14 mouse cellular contexts compared by ENCODE assay signal in genomic region chr3:154550326-154551034, GRCm38 (mm10). TPM values are rescaled to one million over a fixed set of nuclear protein-coding genes. Genes with fewer than 3 reads are reported as not detected.
DNase-seq lines count a peak whose midpoint lies in the region; ATAC-seq lines count a peak whose summit lies in the region.
"Had no signal": no experiment of that assay in that cellular context is flagged by ENCODE, and none has a peak within 500 bp of the region (broad histone marks: within the 10 kb centered on the region; RNA-seq: fewer than 3 reads in every experiment).

No protein-coding gene starts in this region.

- no peak overlapping the region for H3K4me2 ChIP-seq in forebrain, embryonic 12.5 days
- H3K4me2 ChIP-seq in forebrain, embryonic 16.5 days (ENCODE audit: low read length): no peak overlapping the region
- no peak overlapping the region for H3K4me2 ChIP-seq in limb, embryonic 13.5 days (replicated peaks)
- H3K4me2 ChIP-seq: liver, embryonic 15.5 days had no signal

- no peaks in the 10 kb centered on the region for H3K9me3 ChIP-seq in forebrain, embryonic 12.5 days
- no peaks in the 10 kb centered on the region for H3K9me3 ChIP-seq in forebrain, embryonic 10.5 days
- no peaks in the 10 kb centered on the region for H3K9me3 ChIP-seq in forebrain, embryonic 16.5 days (ENCODE audit: control insufficient read depth, low read length)
- H3K9me3 ChIP-seq in limb, embryonic 13.5 days: no peaks in the 10 kb centered on the region
- H3K9me3 ChIP-seq: liver, embryonic 15.5 days had no signal

- H3K27me3 ChIP-seq in forebrain, embryonic 12.5 days: peaks cover 19% of the 10 kb centered on the region
- peaks cover 48% of the 10 kb centered on the region for H3K27me3 ChIP-seq in forebrain, embryonic 10.5 days (ENCODE audit: poor library complexity, severe bottlenecking)
- H3K27me3 ChIP-seq in forebrain, embryonic 16.5 days (replicated peaks; ENCODE audit: control insufficient read depth, insufficient read depth, low read length): no peaks in the 10 kb centered on the region
- peaks cover 36% of the 10 kb centered on the region for H3K27me3 ChIP-seq in limb, embryonic 13.5 days

- H3K36me3 ChIP-seq in forebrain, embryonic 12.5 days (replicated peaks): no peaks in the 10 kb centered on the region
- no peaks in the 10 kb centered on the region for H3K36me3 ChIP-seq in forebrain, embryonic 10.5 days (replicated peaks)
- H3K36me3 ChIP-seq in forebrain, embryonic 16.5 days (ENCODE audit: control insufficient read depth, insufficient read depth): no peaks in the 10 kb centered on the region
- no peaks in the 10 kb centered on the region for H3K36me3 ChIP-seq in limb, embryonic 13.5 days
- H3K36me3 ChIP-seq: liver, embryonic 15.5 days had no signal

- 0 out of 2 replicates have a peak overlapping the region, but pooled peaks have one; percentile 31 for H3K27ac ChIP-seq in forebrain, embryonic 12.5 days
- H3K27ac ChIP-seq in forebrain, embryonic 10.5 days: no peak overlapping the region
- H3K27ac ChIP-seq in forebrain, embryonic 16.5 days (ENCODE audit: low read length): 0 out of 2 replicates have a peak overlapping the region, but pooled peaks have one; percentile 9
- no peak overlapping the region for H3K27ac ChIP-seq in limb, embryonic 13.5 days
- H3K27ac ChIP-seq: heart, adult 2 months; liver, embryonic 15.5 days; macrophage had no signal

- H3K9ac ChIP-seq in forebrain, embryonic 12.5 days: no peak overlapping the region
- H3K9ac ChIP-seq in forebrain, embryonic 16.5 days (replicated peaks; ENCODE audit: low read depth, low read length): no peak overlapping the region
- H3K9ac ChIP-seq in limb, embryonic 13.5 days: no peak overlapping the region
- H3K9ac ChIP-seq: liver, embryonic 15.5 days had no signal

- no peak for DNase-seq in forebrain, embryonic 10.5 days (ENCODE audit: extremely low spot score, low spot score)
- peak; percentile 47 for DNase-seq in embryo, embryonic 11 days
- DNase-seq in gastrocnemius, postnatal 25 days: no peak
- DNase-seq in kidney, postnatal 10 days: no peak
- no peak for DNase-seq in cerebellum, postnatal 25 days
- DNase-seq: cerebellum, adult 2 months; heart, adult 2 months; kidney, postnatal 14 days had no signal

- WGBS in forebrain, embryonic 12.5 days: 22% methylated on average over 17 of the region's 17 CpGs
- 47% methylated on average over 17 of the region's 17 CpGs for whole genome bisulfite sequencing in forebrain, embryonic 10.5 days
- 13% methylated on average over 17 of the region's 17 CpGs for whole genome bisulfite sequencing in forebrain, embryonic 16.5 days
- WGBS in limb, embryonic 13.5 days: 21% methylated on average over 17 of the region's 17 CpGs

- ATAC-seq in forebrain, embryonic 12.5 days (ENCODE audit: low FRiP score): peak; percentile 58; the same call in 1 of the 2 replicates
- ATAC-seq in forebrain, embryonic 16.5 days: peak; percentile 68
- ATAC-seq in limb, embryonic 13.5 days (ENCODE audit: low FRiP score, low read depth): peak; percentile 46; the same call in 1 of the 2 replicates
- ATAC-seq: intestine, embryonic 16.5 days had no signal

- no peak overlapping the region for H3K4me3 ChIP-seq in forebrain, embryonic 12.5 days (replicated peaks)
- no peak overlapping the region for H3K4me3 ChIP-seq in forebrain, embryonic 10.5 days
- no peak overlapping the region for H3K4me3 ChIP-seq in forebrain, embryonic 16.5 days (replicated peaks; ENCODE audit: low read length)
- no peak overlapping the region for H3K4me3 ChIP-seq in limb, embryonic 13.5 days
- H3K4me3 ChIP-seq: heart, adult 2 months; liver, embryonic 15.5 days had no signal

- peaks cover 40% of the 10 kb centered on the region for H3K4me1 ChIP-seq in forebrain, embryonic 12.5 days
- peaks cover 51% of the 10 kb centered on the region for H3K4me1 ChIP-seq in forebrain, embryonic 10.5 days
- H3K4me1 ChIP-seq in forebrain, embryonic 16.5 days (replicated peaks; ENCODE audit: control insufficient read depth, insufficient read depth, low read length): peaks cover 18% of the 10 kb centered on the region
- H3K4me1 ChIP-seq in limb, embryonic 13.5 days: peaks cover 38% of the 10 kb centered on the region
- H3K4me1 ChIP-seq: liver, embryonic 15.5 days had no signal

RNA-seq across cellular contexts. Expression of gene Cryz, which starts 46.0 kb away (rescaled TPM):
- polyA plus RNA-seq in forebrain, embryonic 12.5 days (2016; fragmentation: Nextera tagmentation; extraction: Ambion mirVana): 16.4 and 16.8 TPM in 2 replicates
- polyA plus RNA-seq in forebrain, embryonic 10.5 days (2016; fragmentation: Nextera tagmentation; extraction: Ambion mirVana): 23.8 and 24.2 TPM in 2 replicates
- polyA plus RNA-seq in forebrain, embryonic 16.5 days (2015; fragmentation: Nextera tagmentation; extraction: Ambion mirVana): 9.2 and 12.3 TPM in 2 replicates
- polyA plus RNA-seq in limb, embryonic 13.5 days (2015; fragmentation: Nextera tagmentation; extraction: Ambion mirVana): 22.1 and 22.7 TPM in 2 replicates
- 10 to 100 TPM; 10.9 to 12.1 TPM for total RNA-seq in gastrocnemius, postnatal 25 days (2021)

RNA-seq across cellular contexts. Expression of gene Tyw3, which starts 46.4 kb away (rescaled TPM):
- polyA plus RNA-seq in forebrain, embryonic 12.5 days (2016; fragmentation: Nextera tagmentation; extraction: Ambion mirVana): 14.7 and 18.9 TPM in 2 replicates
- polyA plus RNA-seq in forebrain, embryonic 10.5 days (2016; fragmentation: Nextera tagmentation; extraction: Ambion mirVana): 17.8 and 18.1 TPM in 2 replicates
- 14.5 and 14.6 TPM in 2 replicates for polyA plus RNA-seq in forebrain, embryonic 16.5 days (2015; fragmentation: Nextera tagmentation; extraction: Ambion mirVana)
- polyA plus RNA-seq in limb, embryonic 13.5 days (2015; fragmentation: Nextera tagmentation; extraction: Ambion mirVana): 15.9 and 21.8 TPM in 2 replicates
- total RNA-seq in gastrocnemius, postnatal 25 days (2021): 1 to 10 TPM; 2.7 to 2.9 TPM

Comparison
In these comparisons a context has a peak if more than half of its experiments do, and no peak if none do; other contexts are left out.
1. H3K27ac ChIP-seq: peak in forebrain, embryonic 12.5 days (single experiment) and forebrain, embryonic 16.5 days (single experiment); none in forebrain, embryonic 10.5 days (single experiment) and limb, embryonic 13.5 days (single experiment).
2. Peak in every context shown above with its lines, with median percentiles within 50 percentile points of each other: ATAC-seq.